Mouse (Mus musculus) heart, postnatal 0 days (tissue): ENCODE data around the gene Asb15. TPM values are rescaled to one million over a fixed set of nuclear protein-coding genes. Genes with fewer than 3 reads are reported as not detected.
A peak's percentile ranks its signal among the peaks of the same experiment; 100 is the strongest.

Experiments used
- ATAC-seq: fragments of 200-750 bp; cut with Nextera tagmentation; 2 replicates; pipeline ENCODE4 v1.8.0; 2017; ENCODE audit warnings: low read depth, moderate number of reproducible peaks, moderate library complexity; ENCODE audit not compliant: insufficient read depth
- DNase-seq: peaks from one replicate; pipeline ENCODE4 v3.0.0-alpha.2; 2016; ENCODE audit warnings: low spot score
- H3K27ac ChIP-seq: fragments of 300-500 bp; sonication (generic); 2 replicates; pipeline ENCODE4 v1.5.1; 2014; ENCODE audit warnings: low read depth, mild to moderate bottlenecking
- H3K27me3 ChIP-seq: fragments of 300-500 bp; sonication (generic); 2 replicates; pipeline ENCODE4 v1.6.1; 2014; ENCODE audit warnings: low read length, mixed read lengths; ENCODE audit not compliant: control insufficient read depth, insufficient read depth
- H3K36me3 ChIP-seq: fragments of 300-500 bp; sonication (generic); replicated peaks from 2 replicates; pipeline ENCODE4 v1.6.1; 2014; ENCODE audit warnings: low read length, mixed read lengths; ENCODE audit not compliant: control insufficient read depth, insufficient read depth
- H3K4me1 ChIP-seq: fragments of 300-500 bp; sonication (generic); 2 replicates; pipeline ENCODE4 v1.6.1; 2014; ENCODE audit warnings: antibody characterized with exemption; ENCODE audit not compliant: control insufficient read depth, insufficient read depth
- H3K4me2 ChIP-seq: fragments of 300-500 bp; sonication (generic); 2 replicates; pipeline ENCODE4 v1.6.1; 2014; ENCODE audit warnings: low read depth, mild to moderate bottlenecking, low read length, moderate library complexity
- H3K4me3 ChIP-seq: fragments of 300-500 bp; sonication (generic); 2 replicates; pipeline ENCODE4 v1.5.1; 2014; ENCODE audit warnings: low read depth, low read length
- H3K9ac ChIP-seq: fragments of 300-500 bp; sonication (generic); replicated peaks from 2 replicates; pipeline ENCODE4 v1.6.1; 2014; ENCODE audit warnings: low read depth, low read length, mixed read lengths
- H3K9me3 ChIP-seq: fragments of 300-500 bp; sonication (generic); replicated peaks from 2 replicates; pipeline ENCODE4 v1.6.1; 2016; ENCODE audit warnings: low read length; ENCODE audit not compliant: control insufficient read depth
- CTCF ChIP-seq: IDR thresholded peaks from 2 replicates; pipeline ENCODE4 v1.5.1; 2016; ENCODE audit warnings: antibody characterized with exemption, control low read depth, low read depth
- EP300 ChIP-seq: IDR thresholded peaks from 2 replicates; pipeline ENCODE4 v1.6.1; 2016; ENCODE audit warnings: antibody characterized with exemption, low read depth
- WGBS: fragments of 180-500 bp; shearing (Covaris S2); extraction: QIAGEN DNeasy Blood & Tissue Kit; methylation state at CpG from one replicate; pipeline ENCODE4 v1.1.7; 2014; 5-methylcytosine and 5-hydroxymethylcytosine counted together
- polyA plus RNA-seq: library from polyadenylated mRNA; unstranded; fragments of >200 nt; fragmentation: Nextera tagmentation; extraction: Ambion mirVana; gene quantifications from 2 replicates; pipeline ENCODE4 v1.2.1, GENCODE M21; 2015
- total RNA-seq: library from RNA; depleted of rRNA; stranded (reverse); fragments of >200 nt; gene quantifications from 2 replicates; pipeline ENCODE4 v1.2.3, GENCODE M21; 2014; ENCODE audit warnings: low replicate concordance

Gene Asb15
- total and polyA plus RNA-seq, 2 experiments from 2014 or later = 1.5 TPM

GRCm38 (mm10) chr6:24583456-24583855 is 55.5 kb downstream of the Asb15 start:
- WGBS = 82% methylated on average over 3 of the region's 3 CpGs
- peaks cover 28% of the 10 kb centered on the region; the same call in 1 of the 2 replicates for H3K4me1 ChIP-seq

GRCm38 (mm10) chr6:24585431-24586310 is 57.7 kb downstream of the Asb15 start:
- no peaks in the 10 kb centered on the region for H3K27me3 ChIP-seq
- no peaks in the 10 kb centered on the region for H3K9me3 ChIP-seq
- peaks cover 28% of the 10 kb centered on the region; the same call in 1 of the 2 replicates for H3K4me1 ChIP-seq
- no peak overlapping the region for H3K4me3 ChIP-seq
- peak overlapping the region; percentile 95 for H3K27ac ChIP-seq
- no peaks in the 10 kb centered on the region for H3K36me3 ChIP-seq
- 11% methylated on average over 10 of the region's 10 CpGs for WGBS
- H3K4me2 ChIP-seq = peak overlapping the region; percentile 46
- TF ChIP-seq EP300 = no peak
- TF ChIP-seq CTCF = no peak
- DNase-seq (peak; percentile 49), ATAC-seq (peak; percentile 57)
- 0 out of 2 replicates have a peak overlapping the region, but pooled peaks have one; percentile 20 for H3K9ac ChIP-seq

More at GRCm38 (mm10) chr6:24583456-24583855, 55.5 kb downstream of the Asb15 start:
- H3K9ac ChIP-seq = no peak overlapping the region
- H3K27me3 ChIP-seq = no peaks in the 10 kb centered on the region
- DNase-seq = no peak
- no peak overlapping the region for H3K27ac ChIP-seq
- no peaks in the 10 kb centered on the region for H3K36me3 ChIP-seq
- ATAC-seq = no peak
- no peak overlapping the region for H3K4me2 ChIP-seq
- no peaks in the 10 kb centered on the region for H3K9me3 ChIP-seq
- no peak for TF ChIP-seq CTCF
- TF ChIP-seq EP300 = no peak
- H3K4me3 ChIP-seq = no peak overlapping the region

- Histone ChIP-seq H3K36me3 (no peaks in the 10 kb centered on the region), H3K4me3 (no peak overlapping the region), H3K4me2 (peak overlapping the region; percentile 38), H3K27me3 (no peaks in the 10 kb centered on the region), H3K27ac (peak overlapping the region; percentile 95), H3K9me3 (no peaks in the 10 kb centered on the region), H3K4me1 (peaks cover 28% of the 10 kb centered on the region; the same call in 1 of the 2 replicates), H3K9ac (peak overlapping the region; percentile 38)
- WGBS = 4% methylated on average over 3 of the region's 3 CpGs
- peak; percentile 89 for ATAC-seq
- peak; percentile 89 for DNase-seq
- TF ChIP-seq CTCF = no peak
- TF ChIP-seq EP300 = peak; percentile 70
Observed at GRCm38 (mm10) chr6:24586885-24587284, 58.9 kb downstream of the Asb15 start.

- H3K4me2 ChIP-seq = no peak overlapping the region
- ATAC-seq = no peak
- WGBS = 74% methylated on average over 5 of the region's 5 CpGs
- TF ChIP-seq CTCF (no peak), EP300 (no peak)
- DNase-seq = no peak
- H3K9me3 ChIP-seq = no peaks in the 10 kb centered on the region
- peaks cover 23% of the 10 kb centered on the region; the same call in 1 of the 2 replicates for H3K4me1 ChIP-seq
- H3K36me3 ChIP-seq = no peaks in the 10 kb centered on the region
- no peak overlapping the region for H3K9ac ChIP-seq
- H3K4me3 ChIP-seq = no peak overlapping the region
- H3K27me3 ChIP-seq = no peaks in the 10 kb centered on the region
- H3K27ac ChIP-seq = no peak overlapping the region
Observed at GRCm38 (mm10) chr6:24590282-24590681, 62.3 kb downstream of the Asb15 start.

- DNase-seq = no peak
Observed at GRCm38 (mm10) chr6:24591525-24592218, 63.7 kb downstream of the Asb15 start.

More at GRCm38 (mm10) chr6:24591525-24592218, 63.7 kb downstream of the Asb15 start:
- TF ChIP-seq CTCF = no peak
- TF ChIP-seq EP300 = no peak
- Histone ChIP-seq H3K9ac (no peak overlapping the region), H3K4me1 (peaks cover 15% of the 10 kb centered on the region; the same call in 1 of the 2 replicates), H3K9me3 (no peaks in the 10 kb centered on the region), H3K27ac (no peak overlapping the region), H3K36me3 (no peaks in the 10 kb centered on the region), H3K4me2 (no peak overlapping the region), H3K4me3 (no peak overlapping the region), H3K27me3 (no peaks in the 10 kb centered on the region)
- ATAC-seq = no peak
- WGBS = 44% methylated on average over 10 of the region's 10 CpGs
